Mouse (Mus musculus) brain, embryonic 14.5 days (tissue): Measurements from ENCODE around the gene Vmn1r49.

Experiments
- CTCF ChIP-seq: fragments of 200-500 bp; IDR thresholded peaks from 2 replicates; pipeline ENCODE4 v1.5.1; 2012; ENCODE audit warnings: inconsistent platforms, mild to moderate bottlenecking, moderate library complexity, borderline replicate concordance; ENCODE audit not compliant: insufficient read depth, insufficient read length; ENCODE audit errors: extremely low read depth
- POLR2A ChIP-seq: fragments of 200-500 bp; IDR thresholded peaks from 2 replicates; pipeline ENCODE4 v1.6.1; 2012; ENCODE audit warnings: mild to moderate bottlenecking, inconsistent platforms, borderline replicate concordance; ENCODE audit not compliant: poor library complexity, insufficient read depth, insufficient read length, severe bottlenecking; ENCODE audit errors: extremely low read depth

DNA sequence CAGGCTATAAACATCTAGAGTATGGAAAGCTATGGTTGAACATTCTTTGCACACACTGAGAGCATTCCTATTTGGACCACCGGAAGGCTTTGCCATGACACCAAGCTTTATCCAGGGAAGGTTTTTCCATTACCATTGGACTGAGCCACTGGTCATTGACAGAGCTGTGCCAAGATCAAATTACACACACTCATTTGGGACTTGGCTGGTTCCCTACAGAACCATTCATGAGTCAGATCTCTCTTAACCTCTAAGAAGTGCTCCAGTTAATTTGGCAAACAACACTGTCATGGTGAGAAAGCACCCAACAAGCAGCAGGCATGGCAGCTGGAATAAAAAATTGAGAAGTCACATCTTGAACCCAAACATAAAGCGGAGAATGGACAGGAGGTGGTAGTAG is 22.3 kb upstream of the Vmn1r49 start:
- no peak for TF ChIP-seq POLR2A
- no peak for TF ChIP-seq CTCF
